Mouse (Mus musculus) cerebellum, postnatal 25 days (tissue): ENCODE results near the gene Samd5.

Experiments used
- DNase-seq, 2 experiments: peaks; one replicate each; pipeline ENCODE4 v3.0.0; 2021; ENCODE audit warnings: mixed read lengths in 2 of 2

Samd5 gene

DNA sequence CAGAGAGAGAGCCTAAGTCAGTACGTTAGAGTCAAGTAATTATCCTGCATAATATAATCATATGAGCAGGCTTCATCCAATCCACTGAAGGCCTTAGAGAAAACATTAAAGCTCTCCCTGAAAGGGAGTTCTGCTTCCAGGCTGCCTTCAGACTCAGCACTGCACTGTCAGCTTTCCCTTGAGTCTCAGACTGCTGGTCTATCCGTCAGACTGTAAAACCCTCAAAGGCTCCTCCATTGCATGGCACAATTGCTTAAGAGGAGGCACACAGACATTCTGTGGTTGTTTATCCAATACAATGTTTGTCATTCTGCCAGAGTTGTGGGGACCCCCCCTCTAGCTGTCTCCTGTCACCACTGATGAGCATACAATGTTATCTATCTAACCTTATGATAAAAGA is 26.5 kb downstream of the Samd5 start:
- DNase-seq = no peak

DNA sequence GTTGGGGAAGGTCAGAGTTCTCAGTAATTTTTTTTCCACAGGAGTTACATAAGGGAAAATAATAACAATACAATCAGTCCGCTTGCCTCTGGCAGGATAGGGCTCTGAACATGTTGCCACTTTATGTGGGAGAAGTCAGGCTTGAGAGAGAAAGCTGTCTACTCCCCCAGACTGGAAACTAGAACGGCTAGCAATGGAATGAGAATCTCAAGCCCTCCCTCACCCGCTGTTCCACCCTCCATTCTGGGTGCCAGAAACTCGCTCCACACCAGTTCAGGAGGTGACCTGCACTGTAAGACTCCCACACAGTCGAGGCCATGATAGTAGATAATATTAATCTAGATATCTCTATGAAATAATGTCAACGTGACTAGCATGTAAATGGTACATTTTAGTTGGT is 27.3 kb downstream of the Samd5 start:
- no peak for DNase-seq

DNA sequence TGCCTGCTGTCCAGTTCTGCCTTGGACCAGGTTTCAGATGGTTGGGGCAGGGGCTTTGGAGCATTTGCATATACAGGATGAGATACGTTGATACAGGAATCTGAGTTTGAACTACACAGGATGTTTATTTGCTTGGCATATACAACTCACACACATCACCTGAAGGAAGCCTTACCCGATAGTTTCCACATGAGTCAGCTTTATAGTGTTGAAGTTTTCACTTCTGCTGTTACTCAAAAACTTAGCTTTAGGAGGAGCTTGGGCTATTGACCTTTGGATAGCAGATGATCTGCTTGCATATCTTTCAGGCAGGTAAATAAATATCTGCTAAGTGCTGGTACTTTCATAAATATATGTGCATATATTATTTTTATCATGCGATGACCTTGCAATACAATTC is 28.6 kb downstream of the Samd5 start:
- no peak for DNase-seq

DNA sequence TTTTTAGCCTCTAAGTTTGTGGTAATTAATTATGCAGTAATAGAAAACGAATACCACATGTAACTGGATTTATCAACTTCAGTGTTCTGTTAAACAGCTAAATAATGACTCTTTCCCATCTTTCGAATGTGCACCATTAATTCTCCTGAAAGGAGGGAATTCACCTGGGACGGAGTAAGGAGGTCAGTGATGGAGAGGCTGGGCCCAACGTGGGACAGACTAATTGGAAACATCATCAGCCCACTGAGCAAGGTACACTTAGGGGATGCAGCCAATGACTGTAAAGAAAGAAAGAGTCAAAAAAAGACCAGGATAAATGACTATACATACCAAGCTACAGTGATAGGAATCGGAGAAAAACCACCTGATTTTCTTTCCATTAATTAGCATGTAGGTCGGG is 31.5 kb downstream of the Samd5 start:
- DNase-seq = no peak

DNA sequence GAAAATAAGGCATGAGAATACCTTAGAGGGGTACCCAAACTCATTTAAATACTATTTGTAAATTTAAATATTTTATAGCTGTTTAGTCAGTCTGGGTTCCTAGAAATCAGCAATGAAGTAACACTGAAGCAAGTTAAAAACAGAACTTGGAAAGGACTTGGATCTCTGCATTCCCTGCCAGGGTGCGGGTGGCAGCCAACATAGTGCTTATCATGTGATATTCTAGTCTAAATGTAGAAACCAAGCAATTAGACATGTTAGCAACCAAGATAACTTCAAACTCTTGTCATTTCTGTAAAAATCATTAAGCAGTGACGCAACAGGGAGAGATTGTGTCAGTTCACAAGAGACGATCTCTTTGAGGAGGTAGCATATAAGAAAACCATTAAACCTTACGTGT is 32.9 kb downstream of the Samd5 start:
- DNase-seq = no peak

DNA sequence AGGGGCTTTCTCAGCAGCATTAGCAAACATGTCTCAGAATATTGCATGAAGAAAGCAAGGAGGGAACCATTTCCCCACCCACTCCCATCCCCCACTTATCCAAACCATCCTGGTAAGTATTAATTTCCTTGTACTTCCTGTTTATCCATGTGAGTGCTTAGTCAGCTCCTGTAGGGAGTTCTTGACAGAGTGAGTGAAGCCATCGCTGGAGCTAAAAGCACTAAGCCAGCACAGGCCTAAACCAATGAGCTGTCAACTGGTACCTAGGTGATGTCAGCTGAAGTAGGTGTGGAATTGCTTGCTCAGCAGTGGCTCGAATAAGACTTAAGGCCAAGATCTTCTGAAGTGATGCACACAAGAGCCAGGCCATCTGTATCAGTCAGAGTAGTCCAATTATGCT is 34.3 kb downstream of the Samd5 start:
- no peak for DNase-seq

DNA sequence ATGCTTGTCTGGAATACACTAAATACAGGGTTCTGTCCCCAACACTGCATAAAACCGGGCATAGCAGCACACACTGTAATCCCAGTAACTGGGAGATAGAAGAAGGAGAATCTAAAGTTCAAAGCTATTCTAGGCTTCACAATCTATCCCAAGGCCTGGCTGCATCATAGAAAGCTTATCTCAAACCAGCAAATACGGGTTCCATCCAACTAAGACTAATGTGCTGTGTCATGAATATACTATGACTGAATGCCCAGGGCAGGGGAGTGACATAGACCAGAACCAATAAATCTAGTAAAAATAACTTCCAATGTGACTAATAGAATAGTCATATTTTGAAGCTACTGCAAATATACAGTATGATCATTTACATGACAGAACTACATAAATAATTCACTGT is 35.0 kb downstream of the Samd5 start:
- DNase-seq = no peak

DNA sequence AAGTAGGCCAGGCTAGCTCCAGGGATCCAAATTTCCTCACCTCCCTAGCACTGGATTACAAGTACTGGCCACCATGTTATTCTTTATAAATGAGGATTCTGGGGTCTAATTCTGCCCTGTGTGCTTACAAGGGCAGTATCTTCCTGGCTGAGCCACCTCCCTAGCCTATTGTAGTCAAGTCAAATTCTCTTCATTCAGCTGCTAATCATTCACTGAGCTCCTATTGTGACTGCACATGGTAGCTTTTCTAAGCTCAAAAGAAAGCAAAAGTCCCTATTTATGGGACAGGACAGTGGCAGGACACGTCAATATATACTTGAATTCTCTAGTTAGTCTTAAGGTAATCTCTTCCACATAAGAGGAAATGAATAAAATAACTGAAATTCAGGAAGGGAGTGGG is 49.7 kb downstream of the Samd5 start:
- no peak for DNase-seq

DNA sequence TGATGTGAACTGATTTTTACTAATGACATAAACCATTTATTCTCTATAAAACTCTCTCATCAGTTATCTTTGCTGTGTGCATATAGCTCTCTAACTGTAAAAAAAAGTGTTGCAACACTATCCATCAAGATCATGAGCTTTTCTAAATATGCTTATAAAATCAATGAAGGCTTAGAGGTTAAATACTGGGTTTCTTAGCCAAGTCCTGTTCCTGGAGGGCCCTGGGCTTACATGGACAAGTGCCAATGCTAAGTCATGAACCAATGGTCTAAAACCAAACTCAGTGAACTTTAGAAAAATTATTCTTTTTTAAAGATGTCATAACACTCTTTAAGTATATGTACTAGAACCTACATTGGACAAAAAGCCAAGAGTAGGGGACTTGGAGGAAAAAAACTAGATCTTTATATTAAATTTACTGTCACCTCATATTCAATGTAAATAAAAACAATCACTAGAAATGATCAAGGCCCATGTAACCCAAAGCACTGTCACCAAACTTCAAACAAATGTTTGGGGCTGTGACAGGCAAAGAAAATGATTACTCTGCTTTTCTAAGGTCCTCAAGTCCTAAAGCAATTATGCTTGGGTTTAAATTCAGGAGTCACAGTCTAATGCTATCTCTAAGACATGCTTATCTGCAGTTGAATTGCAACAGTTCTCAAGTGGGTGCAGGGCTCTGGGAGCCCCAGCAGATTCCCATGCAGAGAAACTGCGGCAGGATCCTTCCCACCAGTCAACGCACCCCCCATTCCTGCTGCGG is 52.9 kb downstream of the Samd5 start:
- no peak for DNase-seq

DNA sequence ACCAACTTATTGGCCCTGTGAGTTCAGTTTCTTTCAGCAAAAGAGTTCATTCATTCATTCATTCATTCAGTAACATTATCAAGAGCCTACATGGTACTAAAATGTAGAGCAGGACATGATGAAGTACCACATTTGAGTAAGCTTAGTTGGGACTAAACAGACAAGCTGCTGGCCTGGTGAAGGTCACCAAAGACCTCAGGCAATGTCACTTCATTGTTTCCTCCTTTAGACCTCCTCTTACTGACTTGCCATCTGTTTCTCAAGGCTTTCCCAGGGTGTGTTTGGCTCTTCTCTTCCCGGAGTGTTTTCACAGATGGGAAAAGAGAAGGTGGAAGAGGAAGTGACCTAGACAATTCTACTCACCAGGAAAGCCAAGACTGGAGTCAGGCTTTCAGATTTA is 54.0 kb downstream of the Samd5 start:
- no peak for DNase-seq

DNA sequence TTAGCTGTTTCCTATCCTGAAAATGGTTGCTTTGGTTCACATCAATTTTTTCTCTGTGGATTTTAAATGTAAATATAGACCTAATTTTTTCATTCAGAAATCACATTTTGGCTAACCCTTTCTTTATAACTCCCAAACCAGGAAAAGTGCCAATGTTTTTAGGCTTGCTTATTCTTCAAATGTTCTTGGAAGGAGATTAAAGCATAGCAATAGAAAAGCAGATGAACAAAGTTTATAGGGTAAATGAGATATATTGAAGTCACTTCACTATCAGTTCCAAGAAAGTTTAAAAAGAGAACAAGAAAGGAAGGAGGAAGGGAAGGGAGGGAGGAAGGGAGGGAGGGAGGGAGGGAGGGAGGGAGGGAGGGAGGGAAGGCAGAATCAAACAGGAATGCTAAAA is 60.0 kb downstream of the Samd5 start:
- DNase-seq = no peak

DNA sequence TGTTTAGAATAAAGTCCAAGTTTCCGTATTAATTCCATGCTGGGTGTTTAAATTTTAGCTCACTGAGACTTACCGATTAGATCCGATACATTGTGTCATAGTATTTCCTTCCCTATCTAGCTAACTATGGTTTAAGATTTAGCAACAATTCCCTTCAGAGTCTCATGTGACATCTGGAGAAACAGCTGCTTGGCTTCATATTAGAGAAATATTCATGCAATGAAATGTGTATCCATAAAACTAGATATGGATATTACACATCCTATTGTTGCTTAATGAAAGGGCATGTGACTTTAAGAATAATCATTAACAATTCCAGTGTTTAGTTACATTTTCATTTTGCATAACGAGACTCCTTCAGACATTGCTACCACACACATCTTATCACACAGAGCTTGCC is 66.2 kb downstream of the Samd5 start:
- DNase-seq = no peak

DNA sequence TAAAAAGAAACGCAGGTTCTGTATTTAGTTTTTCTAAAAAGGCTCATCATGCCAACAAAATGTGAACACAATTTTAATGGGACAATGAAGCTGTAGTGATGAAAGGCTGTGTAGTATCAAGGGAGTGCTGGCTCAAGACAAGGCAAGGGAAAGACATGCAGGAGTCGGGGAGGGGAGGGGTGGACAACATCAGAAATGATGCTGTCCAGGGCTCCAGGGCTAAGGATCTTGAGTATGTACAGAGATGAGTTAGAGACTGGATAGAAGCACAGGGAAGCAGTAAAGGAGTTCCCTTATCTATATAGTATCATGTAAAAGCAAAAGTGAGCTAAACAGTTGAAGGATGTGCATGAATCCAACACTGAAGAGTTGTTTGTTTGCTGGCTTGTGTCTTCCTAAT is 67.9 kb downstream of the Samd5 start:
- no peak for DNase-seq

DNA sequence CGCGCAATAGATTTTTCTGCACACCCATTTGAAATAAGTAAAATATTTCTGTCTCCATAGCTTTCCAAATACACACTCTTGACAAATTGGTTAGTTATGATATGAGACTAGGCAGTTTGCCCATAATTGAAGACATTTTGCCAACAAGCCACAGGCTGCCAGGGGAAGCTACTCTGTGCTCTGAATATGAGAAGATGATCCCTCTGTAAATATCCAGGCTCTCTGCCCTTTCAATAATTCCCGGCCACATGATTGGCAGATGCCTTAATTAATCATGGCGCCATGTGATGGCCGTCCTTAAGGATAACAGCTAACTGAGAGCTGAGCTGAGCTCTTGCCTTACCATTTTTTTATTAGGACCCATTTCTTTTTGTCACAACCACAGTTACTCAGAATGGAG is 69.4 kb downstream of the Samd5 start:
- peak; percentile 55 to 67 for DNase-seq

DNA sequence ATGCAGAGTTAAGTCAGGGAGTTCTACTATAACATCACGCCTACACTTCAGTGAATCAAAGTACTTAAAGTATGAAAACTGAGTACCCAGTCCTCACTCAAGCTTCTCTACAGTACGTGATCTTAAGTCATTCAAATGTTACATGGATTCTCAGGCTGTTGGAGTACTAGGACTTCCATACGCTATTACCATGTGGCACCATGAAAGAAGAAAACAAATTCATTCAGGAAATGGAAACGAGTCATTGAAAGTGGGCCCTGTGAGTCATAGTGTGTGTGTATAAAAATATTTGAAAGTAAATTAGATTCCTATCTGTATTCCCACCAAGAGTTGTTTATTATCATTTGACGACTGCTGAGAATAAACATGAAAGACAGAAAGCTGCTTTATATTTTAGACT is 71.7 kb downstream of the Samd5 start:
- no peak for DNase-seq

DNA sequence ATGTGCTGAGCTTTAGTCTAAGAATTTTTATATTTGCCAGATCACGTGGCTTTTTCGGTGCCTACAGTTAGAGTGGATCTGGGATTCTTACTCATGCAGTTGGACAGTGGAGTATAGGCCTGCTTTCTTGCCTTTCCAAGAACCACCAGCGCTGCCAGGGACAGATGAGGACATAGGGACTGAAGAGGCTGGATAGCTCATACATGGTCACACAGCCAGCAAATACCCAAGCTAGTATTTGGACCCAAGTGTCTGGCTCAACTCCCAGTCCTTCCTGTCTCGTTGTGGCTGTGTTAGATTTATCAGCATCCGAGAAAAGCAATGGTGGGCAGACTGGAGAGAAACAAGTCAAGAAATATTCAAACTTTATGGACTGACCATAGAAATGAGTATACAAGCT is 72.2 kb downstream of the Samd5 start:
- DNase-seq = peak; percentile 8 to 23

DNA sequence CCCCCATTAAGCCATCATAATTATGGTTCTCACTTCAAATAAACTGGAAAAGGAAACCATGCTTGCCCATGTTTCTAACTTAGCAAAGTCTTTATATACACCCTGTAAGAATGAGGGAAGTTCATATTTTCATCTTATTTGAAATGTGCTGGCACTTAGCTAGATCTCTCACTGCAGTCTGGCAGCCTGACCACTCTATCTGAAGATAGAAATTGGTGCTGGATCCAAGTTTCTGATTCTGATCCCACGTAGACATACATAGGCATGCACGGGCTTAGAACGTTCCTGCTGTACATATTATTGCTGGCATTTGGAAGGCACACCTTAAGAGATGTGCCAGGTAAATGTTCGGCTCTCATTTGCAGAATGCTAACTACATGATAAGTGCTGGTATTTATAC is 72.6 kb downstream of the Samd5 start:
- DNase-seq = no peak

DNA sequence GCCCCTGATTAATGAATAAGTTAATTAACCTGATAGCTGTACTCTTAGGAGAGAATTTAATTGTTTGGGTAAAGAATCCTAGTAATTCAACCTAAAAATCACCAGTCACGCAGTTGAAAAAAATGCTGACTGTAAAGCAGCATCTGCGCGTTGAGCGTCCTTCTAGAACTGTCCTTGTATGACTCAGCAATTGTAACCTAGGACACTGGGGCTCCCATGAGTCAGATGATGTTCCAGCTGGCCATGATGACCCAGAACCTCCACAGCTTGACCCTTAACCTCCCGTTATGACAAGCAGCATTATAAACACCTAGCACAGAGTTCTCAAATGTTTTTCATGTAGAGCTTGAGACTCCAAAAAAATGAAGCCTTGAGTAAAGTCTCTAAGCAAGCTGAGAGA is 78.8 kb downstream of the Samd5 start:
- DNase-seq = no peak

DNA sequence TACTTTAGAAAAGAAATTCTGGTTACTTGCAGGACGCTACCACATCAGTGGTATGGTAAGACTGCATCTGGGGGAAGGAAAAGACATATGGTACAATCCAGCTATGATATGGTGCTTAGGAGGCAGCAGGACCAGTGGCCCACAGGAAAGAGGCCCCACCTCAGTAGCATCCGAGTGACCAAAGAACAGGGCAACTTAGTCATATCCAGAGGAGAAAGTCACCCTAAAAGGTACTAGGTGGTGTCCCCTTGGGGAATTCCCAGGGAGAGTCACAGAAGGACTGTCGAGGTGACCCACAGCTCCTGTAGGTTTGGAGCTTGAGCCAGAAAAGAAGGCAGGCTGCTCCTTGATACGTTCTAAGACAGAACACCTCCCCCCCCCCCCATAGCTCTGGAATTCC is 80.3 kb downstream of the Samd5 start:
- DNase-seq = no peak

DNA sequence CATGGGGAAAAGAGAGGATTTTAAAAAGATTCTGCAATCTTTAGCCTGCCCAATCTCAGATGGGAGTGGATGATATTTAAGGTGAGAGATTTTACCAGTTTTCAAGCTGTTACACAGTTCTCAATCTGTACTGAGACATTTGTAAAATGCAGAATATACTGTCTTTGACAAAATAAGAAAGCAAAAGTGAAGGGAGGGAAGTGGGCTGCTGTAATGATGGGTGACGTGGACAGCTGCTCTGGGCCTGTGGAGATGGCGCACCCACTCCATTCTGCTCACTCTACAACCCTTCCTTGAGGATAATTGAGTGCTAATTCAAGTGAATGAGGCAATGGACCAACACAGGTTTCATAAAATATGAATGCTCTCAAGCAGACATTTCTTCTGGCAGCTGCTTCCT is 84.4 kb downstream of the Samd5 start:
- no peak for DNase-seq

DNA sequence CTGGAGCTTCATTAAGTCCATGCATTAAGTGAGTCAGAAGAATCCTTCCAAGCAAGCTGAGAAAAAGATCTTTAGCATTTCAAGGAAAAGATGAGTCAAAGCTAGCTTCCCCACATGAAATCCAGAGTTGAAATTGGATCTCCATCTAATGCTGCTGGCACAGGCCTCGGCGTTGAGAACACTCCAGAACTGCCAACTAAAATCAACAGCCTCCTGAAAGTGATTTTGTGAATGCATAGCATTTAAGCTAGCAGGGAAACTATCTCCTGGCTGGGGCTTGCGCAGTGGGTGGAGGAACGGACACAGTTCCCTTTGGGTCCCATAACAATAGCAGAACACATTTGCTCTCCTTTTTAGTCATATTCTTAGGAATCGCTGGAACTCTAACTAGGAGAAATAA is 88.7 kb downstream of the Samd5 start:
- DNase-seq = no peak

DNA sequence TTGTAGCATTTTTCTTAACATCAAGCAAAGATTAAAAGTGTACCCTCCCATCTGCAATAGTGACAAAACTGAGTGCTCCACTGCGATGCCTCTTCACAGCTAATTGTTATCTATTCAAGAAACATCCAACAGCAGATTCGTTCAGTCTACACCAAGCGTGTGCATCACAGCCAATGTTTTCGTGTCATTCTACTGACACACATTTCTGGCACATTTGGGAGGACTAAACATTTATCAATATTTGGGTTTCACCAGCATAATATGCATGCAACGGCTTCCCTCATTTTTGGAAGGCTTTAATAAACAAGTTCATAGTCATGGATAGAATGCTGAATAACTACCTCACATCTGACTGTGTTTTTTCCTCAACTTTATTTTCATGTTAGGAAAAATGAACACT is 95.6 kb downstream of the Samd5 start:
- no peak for DNase-seq

DNA sequence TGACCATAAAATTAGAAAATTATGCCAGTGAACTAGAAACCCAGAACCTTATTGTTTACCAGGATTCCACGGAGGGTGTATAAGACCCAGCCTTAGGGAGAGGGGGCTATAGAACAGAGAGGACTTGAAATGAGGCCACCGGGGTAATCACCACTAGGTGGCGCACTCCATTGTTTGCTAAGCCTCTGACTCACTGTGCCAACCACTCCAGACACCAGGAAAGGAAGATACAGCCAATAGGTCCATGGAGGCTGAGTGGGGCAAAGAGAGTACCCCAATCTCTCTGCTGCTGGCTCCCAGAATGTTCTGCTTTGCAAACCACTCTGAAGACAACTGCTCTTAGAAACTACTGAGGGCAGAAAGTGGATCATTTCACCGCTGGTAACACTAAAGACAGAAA is 99.4 kb downstream of the Samd5 start:
- DNase-seq = peak; percentile 41 to 66

DNA sequence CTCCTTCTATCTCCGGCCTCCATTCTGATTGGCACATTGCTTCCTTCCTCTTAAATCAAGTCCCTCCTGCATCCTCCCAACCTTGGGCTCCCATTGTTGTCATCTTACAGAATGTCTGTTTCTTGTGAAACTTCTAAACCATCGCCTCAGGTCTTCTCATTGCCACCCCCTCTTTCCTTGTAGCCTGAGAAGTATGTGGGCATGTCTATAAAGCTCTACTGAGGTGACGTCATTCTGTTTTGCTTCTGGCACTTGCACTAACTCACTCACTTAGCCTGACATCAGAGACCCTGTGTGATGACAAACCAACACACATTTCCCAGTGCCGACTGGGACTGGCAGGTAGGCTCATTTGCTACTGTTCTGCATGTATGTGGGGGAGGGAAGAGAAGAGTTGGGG is 100.9 kb downstream of the Samd5 start:
- DNase-seq = no peak
